Comparison of ENCODE assay signal across 28 mouse cellular contexts in the genomic region with DNA sequence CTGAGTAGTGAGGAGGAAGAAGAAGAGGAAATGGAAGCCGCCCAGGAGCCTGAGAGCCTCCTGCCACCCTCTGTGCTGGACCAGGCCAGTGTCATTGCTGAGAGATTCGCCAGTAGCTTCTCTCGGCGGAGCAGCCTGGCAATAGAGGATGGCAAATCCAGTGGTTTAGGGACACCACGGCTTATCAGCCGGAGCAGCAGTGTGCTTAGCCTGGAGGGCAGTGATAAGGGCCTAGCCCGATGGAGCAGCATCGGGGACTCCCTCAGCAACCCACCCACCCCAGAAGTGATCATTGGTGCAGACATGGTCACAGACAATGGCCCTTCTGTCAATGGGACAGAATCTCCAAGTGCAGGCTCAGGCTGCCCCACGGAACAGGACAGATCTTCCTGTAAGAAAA. TPM values are rescaled to one million over a fixed set of nuclear protein-coding genes. Genes with fewer than 3 reads are reported as not detected.
DNase-seq lines count a peak whose midpoint lies in the region; ATAC-seq and TF ChIP-seq lines count a peak whose summit lies in the region.
"Had no signal": no experiment of that assay in that cellular context is flagged by ENCODE, and none has a peak within 500 bp of the region (broad histone marks: within the 10 kb centered on the region; RNA-seq: fewer than 3 reads in every experiment).

No protein-coding gene starts in this region.

- peaks cover 0 to 23% of the 10 kb centered on the region in 2 experiments; a peak in 2 of 4 replicates for H3K4me1 ChIP-seq in MEL (ENCODE audit: control insufficient read depth in 1 of 2, insufficient read depth in 2 of 2, low read length in 2 of 2)
- H3K4me1 ChIP-seq in liver, embryonic 11.5 days (replicated peaks; ENCODE audit: control insufficient read depth, insufficient read depth, low read length), result peaks cover 8% of the 10 kb centered on the region; the same call in 1 of the 2 replicates
- H3K4me1 ChIP-seq in liver, embryonic 16.5 days (ENCODE audit: control insufficient read depth, low read depth, low read length), result peaks cover 10% of the 10 kb centered on the region
- H3K4me1 ChIP-seq: neural tube, embryonic 12.5 days had no signal

- peak; percentile 64 to 72 for TF ChIP-seq EP300 in MEL (IDR thresholded peaks at IDR 0.05; ENCODE audit: low read depth in 1 of 2, low read length in 2 of 2)

- no peaks in the 10 kb centered on the region for H3K27me3 ChIP-seq in MEL (ENCODE audit: control insufficient read depth in 1 of 2, insufficient read depth in 2 of 2, low read length in 2 of 2)
- 0 out of 2 replicates have a peak, but pooled peaks cover 3% of the 10 kb centered on the region for H3K27me3 ChIP-seq in liver, embryonic 11.5 days (replicated peaks; ENCODE audit: control insufficient read depth, insufficient read depth, low read length)
- no peaks in the 10 kb centered on the region for H3K27me3 ChIP-seq in liver, embryonic 16.5 days (ENCODE audit: control insufficient read depth, insufficient read depth, low read depth, low read length)
- H3K27me3 ChIP-seq: limb, embryonic 12.5 days; neural tube, embryonic 12.5 days had no signal

- peak overlapping the region; percentile 22; the same call in 1 of the 2 replicates for H3K4me2 ChIP-seq in liver, embryonic 11.5 days
- 0 out of 2 replicates have a peak overlapping the region, but pooled peaks have one; percentile 17 for H3K4me2 ChIP-seq in liver, embryonic 16.5 days (ENCODE audit: low read depth, low read length)
- H3K4me2 ChIP-seq: heart, embryonic 11.5 days; hindbrain, embryonic 14.5 days; limb, embryonic 12.5 days; neural tube, embryonic 12.5 days had no signal

- H3K79me2 ChIP-seq in MEL (ENCODE audit: control insufficient read depth, insufficient read depth, low read length, poor library complexity), result no peaks in the 10 kb centered on the region

- no peak for TF ChIP-seq RAD21 in MEL (IDR thresholded peaks at IDR 0.05; ENCODE audit: low read depth, low read length)

- H3K36me3 ChIP-seq in MEL (ENCODE audit: control insufficient read depth in 1 of 2, insufficient read depth in 2 of 2, low read length in 2 of 2), result peaks cover 0 to 12% of the 10 kb centered on the region in 2 experiments; a peak in 2 of 4 replicates
- peaks cover 7% of the 10 kb centered on the region; the same call in 1 of the 2 replicates for H3K36me3 ChIP-seq in liver, embryonic 11.5 days (ENCODE audit: control insufficient read depth, insufficient read depth, low read length)
- H3K36me3 ChIP-seq in liver, embryonic 16.5 days (ENCODE audit: control insufficient read depth, insufficient read depth), result no peaks in the 10 kb centered on the region; the same call in 1 of the 2 replicates
- H3K36me3 ChIP-seq: neural tube, embryonic 12.5 days had no signal

- no peak overlapping the region for H3K9ac ChIP-seq in MEL (ENCODE audit: control insufficient read depth, low read depth, low read length, poor library complexity, severe bottlenecking)
- no peak overlapping the region for H3K9ac ChIP-seq in liver, embryonic 11.5 days (ENCODE audit: low read depth, low read length)
- no peak overlapping the region for H3K9ac ChIP-seq in liver, embryonic 16.5 days (ENCODE audit: low read depth, low read length)
- H3K9ac ChIP-seq: hindbrain, embryonic 14.5 days; limb, embryonic 12.5 days; neural tube, embryonic 12.5 days had no signal

- 47% methylated on average over 9 of the region's 9 CpGs for WGBS in liver, embryonic 11.5 days
- WGBS in liver, embryonic 16.5 days (ENCODE audit: insufficient replicate concordance), result 27% methylated on average over 9 of the region's 9 CpGs

- peak; percentile 90 for ATAC-seq in liver, embryonic 11.5 days (replicated peaks; ENCODE audit: low FRiP score)
- ATAC-seq in liver, embryonic 16.5 days (ENCODE audit: low read depth), result peak; percentile 80
- no peak for ATAC-seq in megakaryocyte, adult 5-6 weeks (ENCODE audit: poor library complexity, severe bottlenecking)
- ATAC-seq: CD4-positive, CD25-positive, alpha-beta regulatory T cell, adult 4 months; forebrain, embryonic 14.5 days; intestine, postnatal 0 days; lung, postnatal 0 days had no signal

- no peaks in the 10 kb centered on the region for H3K9me3 ChIP-seq in MEL (replicated peaks; ENCODE audit: insufficient read depth, low read length)
- H3K9me3 ChIP-seq in liver, embryonic 11.5 days (ENCODE audit: control insufficient read depth, low read length), result no peaks in the 10 kb centered on the region
- H3K9me3 ChIP-seq in liver, embryonic 16.5 days (replicated peaks; ENCODE audit: control insufficient read depth, low read length), result no peaks in the 10 kb centered on the region
- H3K9me3 ChIP-seq: limb, embryonic 12.5 days; neural tube, embryonic 12.5 days had no signal

- TF ChIP-seq CTCF in MEL (IDR thresholded peaks at IDR 0.05 in 2 of 3, conservative IDR thresholded peaks at IDR 0.05 in 1 of 3; ENCODE audit: control insufficient read depth in 1 of 3, insufficient read depth in 1 of 3, low read depth in 2 of 3, low read length in 3 of 3, poor library complexity in 1 of 3, severe bottlenecking in 1 of 3), result no peak

- TF ChIP-seq POLR2A in MEL (IDR thresholded peaks at IDR 0.05; ENCODE audit: control insufficient read depth in 1 of 2, insufficient read depth in 1 of 2, low read depth in 1 of 2, low read length in 2 of 2, poor library complexity in 1 of 2), result no peak

- no peak overlapping the region for H3K27ac ChIP-seq in MEL (ENCODE audit: control insufficient read depth, low read depth, low read length)
- no peak overlapping the region for H3K27ac ChIP-seq in liver, embryonic 11.5 days (ENCODE audit: low read depth, low read length)
- no peak overlapping the region for H3K27ac ChIP-seq in liver, embryonic 16.5 days (ENCODE audit: low read length)
- H3K27ac ChIP-seq: hindbrain, embryonic 14.5 days; left cerebral cortex, adult 2 months; limb, embryonic 12.5 days; midbrain, embryonic 10.5 days; neural tube, embryonic 12.5 days had no signal

- peak; percentile 55 for DNase-seq in MEL (ENCODE audit: low read depth, low spot score)
- peak; percentile 48 for DNase-seq in c-Kit-positive CD71-positive TER-119-positive erythroid progenitor cells, embryonic 14.5 days (ENCODE audit: low spot score)
- DNase-seq in liver, embryonic 11.5 days (ENCODE audit: low spot score), result no peak
- DNase-seq in spleen, postnatal 10 days (ENCODE audit: low spot score in 2 of 2), result no peak
- no peak for DNase-seq in frontal cortex, postnatal 36 days (ENCODE audit: low spot score in 2 of 2)
- no peak for DNase-seq in adrenal gland, adult 18-20 months (ENCODE audit: low spot score in 2 of 2)
- DNase-seq: adrenal gland, postnatal 25 days; cerebellum, adult 9-10 months; gastrocnemius, postnatal 25 days; heart, adult 18-20 months; heart, postnatal 36 days; kidney, adult 9 months; kidney, postnatal 10 days; lung, adult 18-20 months; lung, postnatal 4 days had no signal

- H3K4me3 ChIP-seq in MEL (ENCODE audit: control insufficient read depth in 1 of 2, insufficient read depth in 1 of 2, low read depth in 2 of 2, low read length in 2 of 2), result no peak overlapping the region
- no peak overlapping the region for H3K4me3 ChIP-seq in liver, embryonic 11.5 days (ENCODE audit: low read depth, low read length)
- H3K4me3 ChIP-seq in liver, embryonic 16.5 days (ENCODE audit: low read depth, low read length), result no peak overlapping the region
- H3K4me3 ChIP-seq: left cerebral cortex, adult 2 months; limb, embryonic 12.5 days; midbrain, embryonic 10.5 days; myocyte; neural tube, embryonic 12.5 days had no signal

TF ChIP-seq in MEL, 35 proteins besides CTCF, POLR2A, EP300 and RAD21 (continues in another document):
- TF ChIP-seq RCOR1 (IDR thresholded peaks at IDR 0.05; ENCODE audit: low read depth, low read length) (0 out of 2 replicates have a peak, but pooled peaks have one; percentile 48), SIN3A (IDR thresholded peaks at IDR 0.05; ENCODE audit: low read length) (no peak), BHLHE40 (IDR thresholded peaks at IDR 0.05; ENCODE audit: borderline replicate concordance, low read depth, low read length) (no peak), ZKSCAN1 (IDR thresholded peaks at IDR 0.05; ENCODE audit: low read depth, low read length) (no peak), CHD1 (IDR thresholded peaks at IDR 0.05; ENCODE audit: low read depth, low read length) (no peak), GABPA (IDR thresholded peaks at IDR 0.05; ENCODE audit: low read depth, low read length) (no peak), UBTF (IDR thresholded peaks at IDR 0.05; ENCODE audit: borderline replicate concordance, insufficient read depth, low read depth, low read length) (no peak), SMC3 (IDR thresholded peaks at IDR 0.05; ENCODE audit: low read depth, low read length) (no peak), ZNF384 (IDR thresholded peaks at IDR 0.05; ENCODE audit: low read depth, low read length) (no peak), ELF1 (IDR thresholded peaks at IDR 0.05; ENCODE audit: low read depth, low read length) (no peak), ETS1 (IDR thresholded peaks at IDR 0.05; ENCODE audit: low read depth, low read length) (no peak), MAZ (IDR thresholded peaks at IDR 0.05; ENCODE audit: low read depth, low read length) (no peak), MEF2A (IDR thresholded peaks at IDR 0.05; ENCODE audit: extremely low read depth, insufficient replicate concordance, low read depth, low read length, poor library complexity, severe bottlenecking) (no peak), POLR2AphosphoS5 (IDR thresholded peaks at IDR 0.05; ENCODE audit: borderline replicate concordance, low read depth, low read length) (no peak), MAX (IDR thresholded peaks at IDR 0.05; ENCODE audit: low read length) (no peak), CHD2 (IDR thresholded peaks at IDR 0.05; ENCODE audit: low read length) (no peak), ZC3H11A (IDR thresholded peaks at IDR 0.05; ENCODE audit: low read depth, low read length) (no peak), MYC (IDR thresholded peaks at IDR 0.05; ENCODE audit: low read depth, low read length) (no peak), JUND (IDR thresholded peaks at IDR 0.05; ENCODE audit: low read depth, low read length) (no peak), ZMIZ1 (IDR thresholded peaks at IDR 0.05; ENCODE audit: low read depth, low read length) (no peak), TAL1 (IDR thresholded peaks at IDR 0.05; ENCODE audit: low read length) (peak; percentile 92), USF1 (IDR thresholded peaks at IDR 0.05; ENCODE audit: low read depth, low read length) (no peak)

RNA-seq across cellular contexts. Expression of gene Plekhg3, which starts 45.4 kb away (rescaled TPM):
- 0.92 and 1.9 TPM in 2 replicates for total RNA-seq in MEL (2012; rRNA removed)
- 1 to 10 TPM in 1 of 2 experiments, not detected in 1; 7.0 TPM for polyA plus RNA-seq in MEL (2012; ENCODE audit: insufficient read depth in 1 of 2, insufficient read length in 2 of 2, low read depth in 1 of 2, low replicate concordance in 2 of 2, missing spikeins in 1 of 2)
- polyA plus RNA-seq in liver, embryonic 11.5 days (2014; fragmentation: Nextera tagmentation; extraction: Ambion mirVana), result 3.4 and 4.1 TPM in 2 replicates
- polyA plus RNA-seq in liver, embryonic 16.5 days (2015; fragmentation: Nextera tagmentation; extraction: Ambion mirVana), result 4.2 and 5.5 TPM in 2 replicates
- total RNA-seq in megakaryocyte, adult 5-6 weeks (2015), result 40.4 and 44.3 TPM in 2 replicates
- 46.6 and 50.5 TPM in 2 replicates for total RNA-seq in megakaryocyte, adult 5-6 weeks (2017)
- 10 to 100 TPM in 1 of 2 experiments, 1 to 10 TPM in 1; 8.6 to 11.9 TPM for total RNA-seq in adrenal gland, adult 18-20 months (2021)

Comparison
In these comparisons a context has a peak if more than half of its experiments do, and no peak if none do; other contexts are left out.
1. DNase-seq: peak in MEL (single experiment) and c-Kit-positive CD71-positive TER-119-positive erythroid progenitor cells, embryonic 14.5 days (single experiment); none in liver, embryonic 11.5 days (single experiment), spleen, postnatal 10 days (0 of 2), frontal cortex, postnatal 36 days (0 of 2) and adrenal gland, adult 18-20 months (0 of 2).